ENCODE assay signal across 8 mouse cellular contexts in genomic region chr15:100666219-100666696, GRCm38 (mm10). TPM values are rescaled to one million over a fixed set of nuclear protein-coding genes. Genes with fewer than 3 reads are reported as not detected.
DNase-seq lines count a peak whose midpoint lies in the region; ATAC-seq lines count a peak whose summit lies in the region.

No protein-coding gene starts in this region.

- peaks cover 10% of the 10 kb centered on the region for H3K4me1 ChIP-seq in hindbrain, embryonic 13.5 days (replicated peaks)
- no peaks in the 10 kb centered on the region for H3K4me1 ChIP-seq in hindbrain, embryonic 14.5 days (replicated peaks; ENCODE audit: control insufficient read depth, insufficient read depth, low read length)
- H3K4me1 ChIP-seq in intestine, embryonic 16.5 days (ENCODE audit: control insufficient read depth, insufficient read depth, low read length): peaks cover 35% of the 10 kb centered on the region
- H3K4me1 ChIP-seq in midbrain, embryonic 16.5 days (ENCODE audit: control insufficient read depth, insufficient read depth, low read length): peaks cover 11% of the 10 kb centered on the region

- intact Hi-C loops in gastrocnemius, postnatal 36 days (cut with DNase I): no loop called here

- 8% methylated on average over 7 of the region's 7 CpGs for WGBS in hindbrain, embryonic 13.5 days
- 8% methylated on average over 7 of the region's 7 CpGs for WGBS in hindbrain, embryonic 14.5 days
- 5% methylated on average over 7 of the region's 7 CpGs for WGBS in intestine, embryonic 16.5 days
- 9% methylated on average over 7 of the region's 7 CpGs for WGBS in midbrain, embryonic 16.5 days

- no peaks in the 10 kb centered on the region for H3K9me3 ChIP-seq in hindbrain, embryonic 13.5 days
- H3K9me3 ChIP-seq in hindbrain, embryonic 14.5 days (ENCODE audit: control insufficient read depth, low read length): no peaks in the 10 kb centered on the region
- H3K9me3 ChIP-seq in intestine, embryonic 16.5 days (ENCODE audit: control insufficient read depth, low read length): no peaks in the 10 kb centered on the region
- H3K9me3 ChIP-seq in midbrain, embryonic 16.5 days (replicated peaks; ENCODE audit: control insufficient read depth, low read length, poor library complexity, severe bottlenecking): no peaks in the 10 kb centered on the region

- no peak for ATAC-seq in hindbrain, embryonic 13.5 days (ENCODE audit: low FRiP score)
- no peak for ATAC-seq in hindbrain, embryonic 14.5 days (ENCODE audit: low FRiP score)
- peak; percentile 78 for ATAC-seq in intestine, embryonic 16.5 days
- ATAC-seq in midbrain, embryonic 16.5 days: no peak

- no peak overlapping the region for H3K9ac ChIP-seq in hindbrain, embryonic 13.5 days
- no peak overlapping the region for H3K9ac ChIP-seq in hindbrain, embryonic 14.5 days
- peak overlapping the region; percentile 34; the same call in 1 of the 2 replicates for H3K9ac ChIP-seq in intestine, embryonic 16.5 days (ENCODE audit: low read depth, low read length)
- H3K9ac ChIP-seq in midbrain, embryonic 16.5 days (ENCODE audit: low read depth, low read length): no peak overlapping the region

- H3K27ac ChIP-seq in hindbrain, embryonic 13.5 days: no peak overlapping the region
- no peak overlapping the region for H3K27ac ChIP-seq in hindbrain, embryonic 14.5 days
- H3K27ac ChIP-seq in intestine, embryonic 16.5 days (ENCODE audit: low read length): peak overlapping the region; percentile 89
- no peak overlapping the region for H3K27ac ChIP-seq in midbrain, embryonic 16.5 days (ENCODE audit: low read length)

- H3K27me3 ChIP-seq in hindbrain, embryonic 13.5 days: peaks cover 9% of the 10 kb centered on the region; the same call in 1 of the 2 replicates
- no peaks in the 10 kb centered on the region for H3K27me3 ChIP-seq in hindbrain, embryonic 14.5 days (ENCODE audit: control insufficient read depth, insufficient read depth, low read length)
- H3K27me3 ChIP-seq in intestine, embryonic 16.5 days (replicated peaks; ENCODE audit: control insufficient read depth, insufficient read depth, low read length): no peaks in the 10 kb centered on the region
- H3K27me3 ChIP-seq in midbrain, embryonic 16.5 days (ENCODE audit: control insufficient read depth, insufficient read depth, low read depth, low read length): no peaks in the 10 kb centered on the region

- H3K4me3 ChIP-seq in hindbrain, embryonic 13.5 days: no peak overlapping the region
- no peak overlapping the region for H3K4me3 ChIP-seq in hindbrain, embryonic 14.5 days (replicated peaks; ENCODE audit: low read length)
- H3K4me3 ChIP-seq in intestine, embryonic 16.5 days (ENCODE audit: low read length): no peak overlapping the region
- H3K4me3 ChIP-seq in midbrain, embryonic 16.5 days (ENCODE audit: low read depth, low read length): no peak overlapping the region

- H3K4me2 ChIP-seq in hindbrain, embryonic 13.5 days: peak overlapping the region; percentile 22; the same call in 1 of the 2 replicates
- H3K4me2 ChIP-seq in hindbrain, embryonic 14.5 days (replicated peaks): no peak overlapping the region
- H3K4me2 ChIP-seq in intestine, embryonic 16.5 days (ENCODE audit: low read depth, low read length): 0 out of 2 replicates have a peak overlapping the region, but pooled peaks have one; percentile 3
- H3K4me2 ChIP-seq in midbrain, embryonic 16.5 days (ENCODE audit: low read length): no peak overlapping the region

- no peaks in the 10 kb centered on the region for H3K36me3 ChIP-seq in hindbrain, embryonic 13.5 days
- no peaks in the 10 kb centered on the region for H3K36me3 ChIP-seq in hindbrain, embryonic 14.5 days (replicated peaks; ENCODE audit: control insufficient read depth, insufficient read depth)
- H3K36me3 ChIP-seq in intestine, embryonic 16.5 days (ENCODE audit: control insufficient read depth, insufficient read depth, low read length): no peaks in the 10 kb centered on the region
- H3K36me3 ChIP-seq in midbrain, embryonic 16.5 days (ENCODE audit: control insufficient read depth, insufficient read depth, low read length): no peaks in the 10 kb centered on the region

- DNase-seq in hindbrain, embryonic 14.5 days (ENCODE audit: low spot score): no peak
- DNase-seq in embryo, embryonic 10 days (ENCODE audit: low spot score): peak; percentile 50
- DNase-seq in naive thymus-derived CD4-positive, alpha-beta T cell, adult 2 months (ENCODE audit: low read depth): peak; percentile 50
- no peak for DNase-seq in gastrocnemius, postnatal 36 days
- DNase-seq in cerebellum, postnatal 36 days: no peak

RNA-seq across cellular contexts. Expression of gene Bin2, which starts 3.1 kb away (rescaled TPM):
- polyA plus RNA-seq in hindbrain, embryonic 13.5 days (2015; fragmentation: Nextera tagmentation; extraction: Ambion mirVana): 2.0 and 2.4 TPM in 2 replicates
- 1.1 and 2.2 TPM in 2 replicates for polyA plus RNA-seq in hindbrain, embryonic 14.5 days (2014; fragmentation: Nextera tagmentation; extraction: Ambion mirVana)
- 8.0 and 9.2 TPM in 2 replicates for polyA plus RNA-seq in intestine, embryonic 16.5 days (2015; fragmentation: Nextera tagmentation; extraction: Ambion mirVana)
- 1 to 10 TPM in 1 of 2 experiments, under 1 TPM in 1; 0.44 to 1.1 TPM for total RNA-seq in gastrocnemius, postnatal 36 days (2021)
- polyA plus RNA-seq in midbrain, embryonic 16.5 days (2015; fragmentation: Nextera tagmentation; extraction: Ambion mirVana): 1.2 and 1.4 TPM in 2 replicates

RNA-seq across cellular contexts. Expression of gene Cela1, which starts 21.5 kb away (rescaled TPM):
- 1.4 and 2.1 TPM in 2 replicates for polyA plus RNA-seq in hindbrain, embryonic 13.5 days (2015; fragmentation: Nextera tagmentation; extraction: Ambion mirVana)
- 1.0 and 1.4 TPM in 2 replicates for polyA plus RNA-seq in hindbrain, embryonic 14.5 days (2014; fragmentation: Nextera tagmentation; extraction: Ambion mirVana)
- polyA plus RNA-seq in intestine, embryonic 16.5 days (2015; fragmentation: Nextera tagmentation; extraction: Ambion mirVana): 180 and 240 TPM in 2 replicates
- not detected for total RNA-seq in gastrocnemius, postnatal 36 days (2021)
- 0.68 and 0.85 TPM in 2 replicates for polyA plus RNA-seq in midbrain, embryonic 16.5 days (2015; fragmentation: Nextera tagmentation; extraction: Ambion mirVana)

RNA-seq across cellular contexts. Expression of gene Smagp, which starts 29.5 kb away (rescaled TPM):
- polyA plus RNA-seq in hindbrain, embryonic 13.5 days (2015; fragmentation: Nextera tagmentation; extraction: Ambion mirVana): 4.0 and 4.1 TPM in 2 replicates
- 3.0 and 5.0 TPM in 2 replicates for polyA plus RNA-seq in hindbrain, embryonic 14.5 days (2014; fragmentation: Nextera tagmentation; extraction: Ambion mirVana)
- 47.9 and 51.3 TPM in 2 replicates for polyA plus RNA-seq in intestine, embryonic 16.5 days (2015; fragmentation: Nextera tagmentation; extraction: Ambion mirVana)
- total RNA-seq in gastrocnemius, postnatal 36 days (2021): 1 to 10 TPM; 2.4 to 4.1 TPM
- 3.2 and 3.4 TPM in 2 replicates for polyA plus RNA-seq in midbrain, embryonic 16.5 days (2015; fragmentation: Nextera tagmentation; extraction: Ambion mirVana)

RNA-seq across cellular contexts. Expression of gene Dazap2, which starts 51.1 kb away (rescaled TPM):
- polyA plus RNA-seq in hindbrain, embryonic 13.5 days (2015; fragmentation: Nextera tagmentation; extraction: Ambion mirVana): 150 and 152 TPM in 2 replicates
- polyA plus RNA-seq in hindbrain, embryonic 14.5 days (2014; fragmentation: Nextera tagmentation; extraction: Ambion mirVana): 140 and 142 TPM in 2 replicates
- 301 and 320 TPM in 2 replicates for polyA plus RNA-seq in intestine, embryonic 16.5 days (2015; fragmentation: Nextera tagmentation; extraction: Ambion mirVana)
- total RNA-seq in gastrocnemius, postnatal 36 days (2021): 10 to 100 TPM; 50.3 to 66.5 TPM
- polyA plus RNA-seq in midbrain, embryonic 16.5 days (2015; fragmentation: Nextera tagmentation; extraction: Ambion mirVana): 109 and 115 TPM in 2 replicates

Comparison
In these comparisons a context has a peak if more than half of its experiments do, and no peak if none do; other contexts are left out.
1. H3K4me2 ChIP-seq: peak in hindbrain, embryonic 13.5 days (single experiment) and intestine, embryonic 16.5 days (single experiment); none in hindbrain, embryonic 14.5 days (single experiment) and midbrain, embryonic 16.5 days (single experiment).
2. DNase-seq: peak in embryo, embryonic 10 days (single experiment) and naive thymus-derived CD4-positive, alpha-beta T cell, adult 2 months (single experiment); none in hindbrain, embryonic 14.5 days (single experiment), gastrocnemius, postnatal 36 days (0 of 2) and cerebellum, postnatal 36 days (0 of 2).
3. RNA of gene Cela1, which starts 21.5 kb away (polyA plus RNA-seq): 180 to 240 TPM in intestine, embryonic 16.5 days; 1.4 to 2.1 TPM in hindbrain, embryonic 13.5 days, 1.0 to 1.4 TPM in hindbrain, embryonic 14.5 days and 0.68 to 0.85 TPM in midbrain, embryonic 16.5 days; every median in the first group is over 10 times any median in the second.